Mouse (Mus musculus) neutrophil, adult 65 days (primary cell): ENCODE data around the gene Tex30. TPM values are rescaled to one million over a fixed set of nuclear protein-coding genes. Genes with fewer than 3 reads are reported as not detected.

Experiments
- total RNA-seq: library from RNA; stranded (reverse); gene quantifications from 2 replicates; pipeline ENCODE4 v1.2.4, GENCODE M21; 2023

The Tex30 gene
- total RNA-seq = 11.7 and 14.2 TPM in 2 replicates

GRCm38 (mm10) chr1:44102259-44102717 is at the start of gene Tex30:
Tex30 (minus strand) TSS chr1:44102441.

DNA sequence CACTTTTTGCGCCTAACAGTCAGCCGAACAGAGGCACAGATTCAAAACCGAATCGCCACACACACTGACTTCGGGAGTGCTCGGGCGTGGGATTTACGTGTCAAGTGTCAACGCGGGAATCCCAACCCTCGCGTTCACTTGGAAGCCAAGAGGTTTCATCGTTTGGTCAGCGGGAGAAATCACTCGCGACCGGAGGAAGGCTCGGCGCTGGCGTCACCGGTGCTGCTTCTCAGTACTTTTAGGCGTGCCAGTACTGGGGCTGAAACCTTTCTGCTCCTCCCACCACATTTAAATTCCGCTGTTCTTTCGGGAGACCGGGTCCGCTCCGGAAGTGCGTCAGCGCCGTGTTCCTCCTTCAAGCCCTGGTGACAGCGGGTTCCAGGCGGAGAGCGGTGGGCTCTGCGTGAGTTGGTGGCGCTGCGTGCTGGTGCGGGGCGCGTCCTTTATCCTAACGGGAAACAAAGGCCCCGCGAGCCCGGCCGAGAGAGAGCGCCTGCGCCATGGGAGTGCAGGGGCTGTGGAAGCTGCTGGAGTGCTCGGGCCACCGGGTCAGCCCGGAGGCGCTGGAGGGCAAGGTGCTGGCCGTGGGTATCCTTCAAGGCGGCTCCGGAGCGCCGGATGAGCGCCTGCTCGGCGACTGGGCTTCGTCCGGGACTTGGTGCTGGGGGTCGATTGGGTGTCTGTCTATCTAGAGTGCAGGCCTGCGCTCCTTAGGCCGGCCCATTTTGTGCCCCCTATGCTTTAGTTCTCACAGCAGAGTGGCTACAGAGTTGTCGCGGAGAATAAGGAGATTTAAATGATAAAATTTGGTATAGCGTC is 45.5 kb upstream of the Tex30 start, which contains the start of gene Ercc5:
Gene Ercc5, plus strand, starts transcription at position 182 of the 819 bp plus-strand sequence.

GRCm38 (mm10) chr1:44118239-44119054 is 16.2 kb upstream of the Tex30 start, which contains the start of the genes Kdelc1 and Bivm:
Kdelc1 (minus strand) TSS chr1:44118808.
Bivm (plus strand) TSS chr1:44118957.

GRCm38 (mm10) chr1:44061836-44062235 is 40.4 kb downstream of the Tex30 start, which contains the start of gene Gm8251:
Gm8251 (minus strand) TSS chr1:44061936.

Other genes starting within 250 kb of the Tex30 start
- 48.9 and 58.0 TPM in 2 replicates for gene Tpp2, start 168.8 kb downstream of the Tex30 start, total RNA-seq
- gene Mettl21c, start 82.4 kb downstream of the Tex30 start, total RNA-seq = not detected in 2 replicates
- not detected in 2 replicates for gene Gm8251, start 40.5 kb downstream of the Tex30 start, total RNA-seq
- 3.7 and 3.8 TPM in 2 replicates for gene Kdelc1, start 16.4 kb upstream of the Tex30 start, total RNA-seq
- 3.0 and 3.6 TPM in 2 replicates for gene Bivm, start 16.5 kb upstream of the Tex30 start, total RNA-seq
- 6.6 and 7.9 TPM in 2 replicates for gene Ercc5, start 45.3 kb upstream of the Tex30 start, total RNA-seq
- gene Mettl21e, start 116.5 kb upstream of the Tex30 start, total RNA-seq = not detected in 2 replicates